Mouse (Mus musculus): ENCODE data around the gene Hist1h4b. TPM values are rescaled to one million over a fixed set of nuclear protein-coding genes. Genes with fewer than 3 reads are reported as not detected.

The Hist1h4b gene
- 1.3 TPM in 1 of 2 replicates, not detected in the other for polyA plus RNA-seq (2015; fragmentation: Nextera tagmentation; extraction: Ambion mirVana)

GRCm38 (mm10) chr13:23756790-23757189 lies at the start of gene Hist1h4b:
Hist1h4b (plus strand) TSS chr13:23757013.

GRCm38 (mm10) chr13:23710374-23711089 lies 46.3 kb upstream of the Hist1h4b start, which contains the start of gene Hfe:
Hfe (minus strand) TSS chr13:23710854.

DNA sequence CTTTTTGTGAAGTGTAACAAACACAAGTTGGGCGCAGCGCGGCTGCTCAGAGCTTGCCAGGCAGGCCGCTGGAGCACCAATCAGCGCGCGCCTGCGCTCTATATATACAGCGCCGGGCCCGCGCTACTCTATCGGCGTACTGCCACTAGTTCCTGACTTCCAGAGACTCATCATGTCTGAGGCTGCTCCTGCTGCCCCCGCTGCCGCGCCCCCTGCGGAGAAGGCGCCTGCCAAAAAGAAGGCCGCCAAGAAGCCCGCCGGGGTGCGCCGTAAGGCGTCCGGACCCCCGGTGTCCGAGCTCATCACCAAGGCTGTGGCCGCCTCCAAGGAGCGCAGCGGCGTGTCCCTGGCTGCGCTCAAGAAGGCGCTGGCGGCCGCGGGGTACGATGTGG lies 18.1 kb upstream of the Hist1h4b start, which contains the start of gene Hist1h1c:
TSS of gene Hist1h1c (plus strand) at position 132 of the 392 bp plus-strand sequence.

DNA sequence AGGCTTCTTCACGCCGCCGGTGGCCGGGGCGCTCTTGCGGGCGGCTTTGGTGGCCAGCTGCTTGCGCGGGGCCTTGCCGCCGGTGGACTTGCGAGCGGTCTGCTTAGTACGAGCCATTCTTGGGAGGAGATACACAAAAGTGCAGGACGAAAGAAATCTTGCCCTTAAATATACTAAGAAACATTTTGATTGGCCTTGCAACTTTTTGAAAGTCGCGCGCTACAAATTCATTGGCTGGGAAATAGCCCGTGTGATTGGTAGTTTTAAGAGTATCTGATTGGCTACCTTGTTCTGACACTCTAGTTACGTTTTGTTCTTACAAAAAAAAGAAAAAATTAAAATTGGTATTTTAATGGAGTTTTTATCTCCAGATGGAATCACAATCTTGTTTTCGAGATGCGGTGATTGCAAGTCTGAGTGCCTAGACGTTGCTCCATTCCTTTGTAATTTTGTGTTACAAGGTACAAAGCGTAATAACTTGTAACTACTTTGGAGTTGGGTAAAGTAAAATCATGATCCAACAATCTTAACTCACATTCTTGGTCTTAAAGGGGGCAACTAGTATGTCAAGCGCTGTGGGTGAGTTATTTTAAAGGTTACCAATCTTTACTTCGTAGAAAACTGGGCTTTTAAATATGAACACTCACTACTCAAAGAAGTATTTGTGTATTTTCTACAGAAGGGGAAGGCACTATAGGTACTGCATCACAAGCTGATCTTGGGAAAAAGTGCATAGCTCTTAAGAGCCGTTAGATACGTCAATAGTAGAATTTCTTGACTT lies 11.2 kb upstream of the Hist1h4b start, which contains the start of gene Hist1h3c:
TSS of gene Hist1h3c (minus strand) at position 222 of the 781 bp plus-strand sequence.

DNA sequence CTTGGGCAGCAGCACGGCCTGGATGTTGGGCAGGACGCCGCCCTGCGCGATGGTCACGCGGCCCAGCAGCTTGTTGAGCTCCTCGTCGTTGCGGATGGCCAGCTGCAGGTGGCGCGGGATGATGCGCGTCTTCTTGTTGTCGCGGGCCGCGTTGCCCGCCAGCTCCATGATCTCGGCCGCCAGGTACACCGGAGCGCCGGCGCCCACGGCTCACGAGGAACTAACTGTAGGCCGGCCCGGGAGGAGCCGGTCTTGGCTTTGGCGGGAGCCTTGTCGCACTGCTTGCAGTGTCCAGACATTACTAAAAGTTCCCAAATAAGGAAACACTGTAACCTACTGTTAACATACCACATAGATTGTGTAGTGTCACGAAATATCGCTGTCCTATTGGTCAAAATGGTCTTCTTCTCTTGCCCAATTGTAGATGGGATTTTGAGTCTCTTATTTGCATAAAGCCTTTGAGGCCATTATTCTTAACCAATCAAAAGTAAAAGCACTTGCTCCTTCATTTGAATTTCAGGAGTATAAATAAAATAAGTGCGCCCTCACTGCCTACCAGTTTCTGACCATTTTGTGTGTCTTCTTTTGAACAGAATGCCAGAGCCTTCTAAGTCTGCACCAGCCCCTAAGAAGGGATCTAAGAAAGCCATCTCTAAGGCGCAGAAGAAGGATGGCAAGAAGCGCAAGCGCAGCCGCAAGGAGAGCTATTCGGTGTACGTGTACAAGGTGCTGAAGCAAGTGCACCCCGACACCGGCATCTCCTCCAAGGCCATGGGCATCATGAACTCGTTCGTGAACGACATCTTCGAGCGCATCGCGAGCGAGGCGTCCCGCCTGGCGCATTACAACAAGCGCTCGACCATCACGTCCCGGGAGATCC lies 10.4 kb upstream of the Hist1h4b start, which contains the start of gene Hist1h2bb:
TSS of gene Hist1h2bb (plus strand) at position 534 of the 880 bp plus-strand sequence.

DNA sequence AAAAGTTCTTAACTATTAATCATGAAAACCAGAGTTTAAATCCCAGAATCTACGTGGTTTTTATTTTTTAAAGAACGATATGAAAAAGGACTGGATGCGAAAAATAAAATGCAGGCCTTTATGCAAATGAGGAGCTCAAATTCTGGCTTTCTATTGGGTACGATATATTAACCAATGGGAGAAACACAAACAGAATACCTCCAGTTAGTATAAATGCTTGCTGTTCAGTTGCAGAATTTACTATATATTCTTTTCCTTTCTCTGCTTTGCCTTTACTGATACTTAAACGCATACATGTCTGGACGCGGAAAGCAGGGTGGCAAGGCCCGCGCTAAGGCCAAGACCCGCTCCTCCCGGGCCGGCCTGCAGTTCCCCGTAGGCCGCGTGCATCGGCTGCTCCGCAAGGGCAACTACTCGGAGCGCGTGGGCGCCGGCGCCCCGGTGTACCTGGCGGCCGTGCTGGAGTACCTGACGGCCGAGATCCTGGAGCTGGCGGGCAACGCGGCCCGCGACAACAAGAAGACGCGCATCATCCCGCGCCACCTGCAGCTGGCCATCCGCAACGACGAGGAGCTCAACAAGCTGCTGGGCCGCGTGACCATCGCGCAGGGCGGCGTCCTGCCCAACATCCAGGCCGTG lies 5.9 kb upstream of the Hist1h4b start, which contains the start of gene Hist1h2ab:
TSS of gene Hist1h2ab (plus strand) at position 288 of the 639 bp plus-strand sequence.

GRCm38 (mm10) chr13:23752067-23752741 lies 4.6 kb upstream of the Hist1h4b start, which contains the start of gene Hist1h3b:
Hist1h3b (plus strand) TSS chr13:23752267.

GRCm38 (mm10) chr13:23760972-23761864 lies 4.4 kb downstream of the Hist1h4b start, which contains the start of gene Hist1h4a:
Hist1h4a (minus strand) TSS chr13:23761230.

DNA sequence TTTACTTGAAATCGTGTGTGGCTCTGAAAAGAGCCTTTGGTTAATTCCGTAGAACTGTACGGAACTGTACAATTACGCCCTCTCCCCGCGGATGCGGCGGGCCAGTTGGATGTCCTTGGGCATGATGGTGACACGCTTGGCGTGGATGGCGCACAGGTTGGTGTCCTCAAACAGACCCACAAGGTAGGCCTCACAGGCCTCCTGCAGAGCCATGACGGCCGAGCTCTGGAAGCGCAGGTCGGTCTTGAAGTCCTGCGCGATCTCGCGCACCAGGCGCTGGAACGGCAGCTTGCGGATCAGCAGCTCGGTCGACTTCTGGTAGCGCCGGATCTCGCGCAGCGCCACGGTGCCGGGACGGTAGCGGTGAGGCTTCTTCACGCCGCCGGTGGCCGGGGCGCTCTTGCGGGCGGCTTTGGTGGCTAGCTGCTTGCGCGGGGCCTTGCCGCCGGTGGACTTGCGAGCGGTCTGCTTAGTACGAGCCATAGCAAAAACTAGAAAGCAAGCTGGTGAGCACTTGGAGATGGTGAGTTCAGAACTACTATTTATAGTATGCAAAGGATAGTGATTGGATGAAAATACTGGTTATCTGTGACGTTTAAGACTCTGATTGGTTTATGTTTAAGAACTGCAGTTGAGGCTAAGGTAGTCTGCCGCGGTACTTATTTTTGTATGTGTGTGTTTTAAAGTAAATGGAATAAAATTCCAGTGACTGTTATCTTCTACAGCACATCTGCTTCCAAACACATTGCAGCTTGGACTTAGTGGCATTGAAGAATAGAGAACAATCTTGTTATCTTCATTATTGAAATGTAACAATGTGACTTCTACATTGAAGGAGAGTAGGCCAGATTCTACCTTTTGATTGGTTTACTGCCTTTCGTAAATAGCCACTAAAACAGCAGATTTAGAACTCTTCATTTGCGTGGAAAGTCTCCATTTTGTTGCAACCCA lies 5.3 kb downstream of the Hist1h4b start, which contains the start of gene Hist1h3a:
TSS of gene Hist1h3a (minus strand) at position 516 of the 951 bp plus-strand sequence.

GRCm38 (mm10) chr13:23763586-23764323 lies 6.9 kb downstream of the Hist1h4b start, which contains the start of gene Hist1h1a:
Hist1h1a (plus strand) TSS chr13:23763666.

GRCm38 (mm10) chr13:23769613-23770012 lies 12.8 kb downstream of the Hist1h4b start, which contains the start of gene Trim38:
Trim38 (plus strand) TSS chr13:23769913.

DNA sequence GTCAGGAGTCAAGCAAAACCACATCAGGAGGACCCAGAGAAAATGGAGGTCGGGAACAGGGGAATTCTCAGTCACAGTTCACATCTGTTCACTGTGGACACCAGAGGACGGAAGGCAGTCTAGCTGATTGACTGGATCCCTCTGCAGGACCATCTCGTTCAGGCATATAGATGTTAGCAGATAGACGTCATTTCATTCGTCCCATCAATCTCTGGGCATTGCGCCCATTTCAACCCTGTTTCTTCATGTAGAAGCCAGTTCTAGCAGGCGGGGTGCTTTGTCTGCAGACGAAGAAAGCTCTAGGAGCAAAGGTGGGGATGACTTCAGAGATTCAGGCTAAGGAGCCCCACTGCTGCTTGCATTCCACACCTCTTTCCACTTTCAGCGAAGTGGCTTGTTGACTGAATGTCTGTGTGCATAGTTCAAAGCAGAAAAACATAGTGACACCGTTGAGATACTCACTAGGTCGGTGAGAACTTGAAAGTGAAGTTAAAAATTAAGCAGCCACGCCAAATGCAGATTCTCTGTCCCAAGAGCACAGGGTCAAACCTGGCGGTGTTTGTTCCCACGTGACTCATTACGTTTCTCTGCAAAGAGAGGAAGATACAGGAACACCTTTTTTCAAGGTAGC lies 49.7 kb downstream of the Hist1h4b start, which contains the start of gene Slc17a2:
TSS of gene Slc17a2 (plus strand) at position 572 of the 631 bp plus-strand sequence.

All from urinary bladder, postnatal 0 days (tissue).